Comparison of ENCODE assay signal across 16 mouse cellular contexts in genomic region chr14:61783206-61783605, GRCm38 (mm10).
"Had no signal": no experiment of that assay in that cellular context is flagged by ENCODE, and none has a peak within 500 bp of the region (broad histone marks: within the 10 kb centered on the region; RNA-seq: fewer than 3 reads in every experiment).

No protein-coding gene starts in this region.

- H3K4me3 ChIP-seq: neural tube, embryonic 13.5 days; neural tube, embryonic 15.5 days; stomach, embryonic 15.5 days had no signal

- H3K9ac ChIP-seq: neural tube, embryonic 13.5 days; neural tube, embryonic 15.5 days; stomach, embryonic 15.5 days had no signal

- DNase-seq: retina, postnatal 1 day; right cerebral cortex, adult 18-20 months; right cerebral cortex, postnatal 14 days; right cerebral cortex, postnatal 25 days; right cerebral cortex, postnatal 4 days; spleen, adult 18-20 months; thymus, adult 18-20 months; thymus, adult 2 months; thymus, postnatal 14 days; thymus, postnatal 25 days; thymus, postnatal 36 days; thymus, postnatal 4 days had no signal

- H3K27me3 ChIP-seq: neural tube, embryonic 13.5 days; neural tube, embryonic 15.5 days; stomach, embryonic 15.5 days had no signal

- H3K4me2 ChIP-seq: neural tube, embryonic 13.5 days; neural tube, embryonic 15.5 days; stomach, embryonic 15.5 days had no signal

- H3K9me3 ChIP-seq: neural tube, embryonic 13.5 days; neural tube, embryonic 15.5 days; stomach, embryonic 15.5 days had no signal

- H3K27ac ChIP-seq: neural tube, embryonic 13.5 days; neural tube, embryonic 15.5 days; stomach, embryonic 15.5 days; stomach, postnatal 0 days had no signal

- H3K36me3 ChIP-seq: neural tube, embryonic 13.5 days; neural tube, embryonic 15.5 days; stomach, embryonic 15.5 days had no signal

- H3K4me1 ChIP-seq: neural tube, embryonic 13.5 days; neural tube, embryonic 15.5 days; stomach, embryonic 15.5 days had no signal
